Mouse (Mus musculus) megakaryocyte progenitor cell, adult 5-6 weeks (primary cell): ENCODE data around the gene 9130019O22Rik. TPM values are rescaled to one million over a fixed set of nuclear protein-coding genes. Genes with fewer than 3 reads are reported as not detected.
"Not testable (repeated sequence)": the region's sequence is repeated elsewhere in the genome, so short reads cannot be mapped to it uniquely, and the experiment has no call there.

Source experiments
- ATAC-seq: replicated peaks from 2 replicates; pipeline ENCODE4 v1.8.0; 2016; ENCODE audit warnings: mild to moderate bottlenecking, moderate TSS enrichment, inconsistent platforms; ENCODE audit not compliant: poor library complexity
- total RNA-seq, 2 experiments: library from RNA; stranded (forward) in 1 of 2; stranded (reverse) in 1 of 2; fragments of 157-497, 149-512 nt in 1 of 2; fragments of 200-1000 nt in 1 of 2; gene quantifications; 2 replicates each; pipeline versions ENCODE4 v1.2.3 to v1.2.4; 2015 to 2017

The 9130019O22Rik gene
- total RNA-seq, 2 experiments from 2014 or later, result 1.5 to 4.2 TPM

- ATAC-seq, result no peak
Measured at GRCm38 (mm10) chr7:127378310-127378921, 8.6 kb downstream of the 9130019O22Rik start.

GRCm38 (mm10) chr7:127375271-127376245 lies 11.4 kb downstream of the 9130019O22Rik start, which contains the start of gene Zfp747:
Gene Zfp747 (minus strand): TSS chr7:127376050.
- peak; percentile 95 for ATAC-seq

- not testable (repeated sequence) for ATAC-seq
Measured at GRCm38 (mm10) chr7:127371870-127372269, 15.1 kb downstream of the 9130019O22Rik start.

- 0 out of 2 replicates have a peak, but pooled peaks have one; percentile 2 for ATAC-seq
Measured at GRCm38 (mm10) chr7:127371213-127371612, 15.8 kb downstream of the 9130019O22Rik start.

- no peak for ATAC-seq
Measured at GRCm38 (mm10) chr7:127366249-127366648, 20.7 kb downstream of the 9130019O22Rik start.

GRCm38 (mm10) chr7:127364166-127364565 lies 22.8 kb downstream of the 9130019O22Rik start:
- no peak for ATAC-seq

- 0 out of 2 replicates have a peak, but pooled peaks have one; percentile 12 for ATAC-seq
Measured at GRCm38 (mm10) chr7:127363475-127363921, 23.5 kb downstream of the 9130019O22Rik start.

GRCm38 (mm10) chr7:127362418-127362817 lies 24.5 kb downstream of the 9130019O22Rik start:
- ATAC-seq, result peak; percentile 89

- no peak for ATAC-seq
Measured at GRCm38 (mm10) chr7:127361449-127361848, 25.5 kb downstream of the 9130019O22Rik start.

GRCm38 (mm10) chr7:127360265-127360664 lies 26.7 kb downstream of the 9130019O22Rik start:
- ATAC-seq, result no peak

- no peak for ATAC-seq
Measured at GRCm38 (mm10) chr7:127358472-127358871, 28.5 kb downstream of the 9130019O22Rik start.

GRCm38 (mm10) chr7:127357871-127358270 lies 29.1 kb downstream of the 9130019O22Rik start:
- no peak for ATAC-seq

- ATAC-seq, result peak; percentile 61; the same call in 1 of the 2 replicates
Measured at GRCm38 (mm10) chr7:127355796-127356195, 31.2 kb downstream of the 9130019O22Rik start.

- ATAC-seq, result peak; percentile 50
Measured at GRCm38 (mm10) chr7:127351230-127352004, 35.5 kb downstream of the 9130019O22Rik start.

- ATAC-seq, result no peak
Measured at GRCm38 (mm10) chr7:127346676-127347075, 40.3 kb downstream of the 9130019O22Rik start.

GRCm38 (mm10) chr7:127345512-127346325 lies 41.2 kb downstream of the 9130019O22Rik start, which contains the start of gene Zfp768:
Gene Zfp768 (minus strand): TSS chr7:127345589.
- peak; percentile 90 for ATAC-seq

GRCm38 (mm10) chr7:127345092-127345491 lies 41.9 kb downstream of the 9130019O22Rik start:
- no peak for ATAC-seq

- no peak for ATAC-seq
Measured at GRCm38 (mm10) chr7:127344371-127344770, 42.6 kb downstream of the 9130019O22Rik start.

GRCm38 (mm10) chr7:127343351-127344019 lies 43.5 kb downstream of the 9130019O22Rik start:
- no peak for ATAC-seq
